Mouse (Mus musculus) midbrain, postnatal 0 days (tissue): Measurements from ENCODE around the gene Slc6a19. TPM values are rescaled to one million over a fixed set of nuclear protein-coding genes. Genes with fewer than 3 reads are reported as not detected.

Source experiments
- ATAC-seq: fragments of 200-750 bp; cut with Nextera tagmentation; 2 replicates; pipeline ENCODE4 v1.8.0; 2017; ENCODE audit warnings: moderate number of reproducible peaks, mild to moderate bottlenecking, moderate TSS enrichment, moderate library complexity; ENCODE audit not compliant: low FRiP score
- DNase-seq: peaks from one replicate; pipeline ENCODE4 v3.0.0-alpha.2; 2015; ENCODE audit warnings: low spot score
- H3K27ac ChIP-seq: fragments of 300-500 bp; sonication (generic); 2 replicates; pipeline ENCODE4 v1.5.1; 2014; ENCODE audit warnings: low read depth, mild to moderate bottlenecking, low read length, mixed read lengths
- H3K27me3 ChIP-seq: fragments of 300-500 bp; sonication (generic); 2 replicates; pipeline ENCODE4 v1.6.1; 2014; ENCODE audit warnings: low read length, control low read depth, mixed read lengths; ENCODE audit not compliant: insufficient read depth
- H3K36me3 ChIP-seq: fragments of 300-500 bp; sonication (generic); 2 replicates; pipeline ENCODE4 v1.6.1; 2014; ENCODE audit warnings: low read length, control low read depth, mixed read lengths; ENCODE audit not compliant: insufficient read depth
- H3K4me1 ChIP-seq: fragments of 300-500 bp; sonication (generic); 2 replicates; pipeline ENCODE4 v1.6.1; 2014; ENCODE audit warnings: mild to moderate bottlenecking, control low read depth, antibody characterized with exemption, low read length, mixed read lengths; ENCODE audit not compliant: insufficient read depth
- H3K4me2 ChIP-seq: fragments of 300-500 bp; sonication (generic); 2 replicates; pipeline ENCODE4 v1.6.1; 2014; ENCODE audit warnings: low read depth, mild to moderate bottlenecking, low read length, mixed read lengths; ENCODE audit not compliant: poor library complexity, severe bottlenecking
- H3K4me3 ChIP-seq: fragments of 300-500 bp; sonication (generic); 2 replicates; pipeline ENCODE4 v1.5.1; 2014; ENCODE audit warnings: low read depth, mild to moderate bottlenecking, low read length, moderate library complexity
- H3K9ac ChIP-seq: fragments of 300-500 bp; sonication (generic); replicated peaks from 2 replicates; pipeline ENCODE4 v1.6.1; 2014; ENCODE audit warnings: mild to moderate bottlenecking, low read length, moderate library complexity, mixed read lengths; ENCODE audit not compliant: poor library complexity, severe bottlenecking
- H3K9me3 ChIP-seq: fragments of 300-500 bp; sonication (generic); 2 replicates; pipeline ENCODE4 v1.6.1; 2016; ENCODE audit warnings: low read length, control low read depth
- CTCF ChIP-seq: IDR thresholded peaks from 2 replicates; pipeline ENCODE4 v1.5.1; 2016; ENCODE audit warnings: antibody characterized with exemption, mild to moderate bottlenecking
- WGBS: fragments of 180-500 bp; shearing (Covaris S2); extraction: QIAGEN DNeasy Blood & Tissue Kit; methylation state at CpG from one replicate; pipeline ENCODE4 v1.1.7; 2014; 5-methylcytosine and 5-hydroxymethylcytosine counted together
- polyA plus RNA-seq: library from polyadenylated mRNA; unstranded; fragments of >200 nt; fragmentation: Nextera tagmentation; extraction: Ambion mirVana; gene quantifications from 2 replicates; pipeline ENCODE4 v1.2.1, GENCODE M21; 2015
- total RNA-seq: library from RNA; depleted of rRNA; stranded (reverse); fragments of >200 nt; gene quantifications from 2 replicates; pipeline ENCODE4 v1.2.3, GENCODE M21; 2014

The Slc6a19 gene
- total and polyA plus RNA-seq, 2 experiments from 2014 or later: 0.49 to 0.53 TPM

- H3K9me3 ChIP-seq: no peaks in the 10 kb centered on the region
- no peak for ATAC-seq
Measured at GRCm38 (mm10) chr13:73736943-73737342, 32.3 kb upstream of the Slc6a19 start.

DNA sequence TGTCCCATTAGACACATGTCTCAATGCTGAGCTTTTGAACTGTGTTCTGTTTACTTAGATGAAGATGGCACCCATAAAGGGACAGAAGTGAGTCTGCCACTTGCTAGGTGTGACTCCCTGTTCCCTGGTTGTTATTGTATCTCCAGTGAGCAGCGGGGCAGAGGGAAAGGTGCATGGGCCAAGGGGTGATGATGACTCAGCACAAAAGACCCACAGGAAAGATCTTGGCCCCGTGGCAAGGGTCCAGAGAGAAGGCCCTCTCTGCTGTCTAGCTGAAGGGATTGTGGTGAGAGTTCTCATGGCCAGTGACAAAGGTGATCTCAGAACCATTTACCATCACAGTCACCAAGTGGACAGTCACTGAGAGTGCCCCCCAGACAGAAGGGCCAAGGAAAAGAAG, 31.3 kb upstream of the Slc6a19 start:
- Histone ChIP-seq H3K27ac (no peak overlapping the region), H3K27me3 (no peaks in the 10 kb centered on the region), H3K36me3 (no peaks in the 10 kb centered on the region), H3K9ac (no peak overlapping the region), H3K4me1 (peaks cover 4% of the 10 kb centered on the region), H3K9me3 (no peaks in the 10 kb centered on the region), H3K4me3 (no peak overlapping the region), H3K4me2 (no peak overlapping the region)
- ATAC-seq: no peak
- WGBS: 86% methylated on average over 2 of the region's 2 CpGs
- TF ChIP-seq CTCF: no peak
- DNase-seq: no peak

More at GRCm38 (mm10) chr13:73736943-73737342, 32.3 kb upstream of the Slc6a19 start:
- no peak overlapping the region for H3K4me3 ChIP-seq
- no peaks in the 10 kb centered on the region for H3K36me3 ChIP-seq
- no peaks in the 10 kb centered on the region for H3K27me3 ChIP-seq
- H3K4me1 ChIP-seq: peaks cover 4% of the 10 kb centered on the region
- no peak for DNase-seq
- no peak for TF ChIP-seq CTCF
- H3K4me2 ChIP-seq: no peak overlapping the region
- H3K9ac ChIP-seq: no peak overlapping the region
- WGBS: 95% methylated on average over 3 of the region's 3 CpGs
- no peak overlapping the region for H3K27ac ChIP-seq

- no peak for TF ChIP-seq CTCF
- no peak overlapping the region for H3K27ac ChIP-seq
- H3K4me2 ChIP-seq: no peak overlapping the region
- no peak overlapping the region for H3K9ac ChIP-seq
- H3K27me3 ChIP-seq: no peaks in the 10 kb centered on the region
- no peaks in the 10 kb centered on the region for H3K9me3 ChIP-seq
- H3K4me3 ChIP-seq: no peak overlapping the region
- DNase-seq (no peak), ATAC-seq (no peak)
- peaks cover 4% of the 10 kb centered on the region for H3K4me1 ChIP-seq
- no peaks in the 10 kb centered on the region for H3K36me3 ChIP-seq
- 82% methylated on average over 8 of the region's 8 CpGs for WGBS
Measured at GRCm38 (mm10) chr13:73735270-73735669, 30.6 kb upstream of the Slc6a19 start.

DNA sequence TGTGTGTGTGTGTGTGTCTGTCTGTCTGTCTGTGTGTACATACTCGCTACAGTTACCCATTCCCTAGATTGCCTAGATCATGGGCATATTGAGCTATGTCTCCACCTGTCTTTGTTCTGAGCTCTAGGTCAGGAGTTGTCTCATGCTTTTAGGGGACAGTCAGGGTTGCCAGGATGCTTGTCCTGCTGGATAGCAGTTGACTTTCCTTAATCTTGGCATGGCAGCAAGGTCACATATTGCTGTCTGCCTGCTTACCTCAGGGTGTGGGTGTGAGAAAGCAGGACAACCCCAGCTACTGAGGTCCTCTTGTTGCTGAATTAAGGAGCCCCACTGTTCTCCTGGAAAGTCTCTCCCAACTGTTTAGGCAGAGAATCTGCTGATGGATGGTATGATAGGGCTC, 29.7 kb upstream of the Slc6a19 start:
- 71% methylated on average over 1 of the region's 1 CpGs for WGBS
- ATAC-seq (no peak), DNase-seq (no peak)
- Histone ChIP-seq H3K27me3 (no peaks in the 10 kb centered on the region), H3K36me3 (no peaks in the 10 kb centered on the region), H3K9ac (no peak overlapping the region), H3K4me3 (no peak overlapping the region), H3K4me1 (peaks cover 4% of the 10 kb centered on the region), H3K4me2 (no peak overlapping the region), H3K9me3 (no peaks in the 10 kb centered on the region), H3K27ac (no peak overlapping the region)
- TF ChIP-seq CTCF: no peak

DNA sequence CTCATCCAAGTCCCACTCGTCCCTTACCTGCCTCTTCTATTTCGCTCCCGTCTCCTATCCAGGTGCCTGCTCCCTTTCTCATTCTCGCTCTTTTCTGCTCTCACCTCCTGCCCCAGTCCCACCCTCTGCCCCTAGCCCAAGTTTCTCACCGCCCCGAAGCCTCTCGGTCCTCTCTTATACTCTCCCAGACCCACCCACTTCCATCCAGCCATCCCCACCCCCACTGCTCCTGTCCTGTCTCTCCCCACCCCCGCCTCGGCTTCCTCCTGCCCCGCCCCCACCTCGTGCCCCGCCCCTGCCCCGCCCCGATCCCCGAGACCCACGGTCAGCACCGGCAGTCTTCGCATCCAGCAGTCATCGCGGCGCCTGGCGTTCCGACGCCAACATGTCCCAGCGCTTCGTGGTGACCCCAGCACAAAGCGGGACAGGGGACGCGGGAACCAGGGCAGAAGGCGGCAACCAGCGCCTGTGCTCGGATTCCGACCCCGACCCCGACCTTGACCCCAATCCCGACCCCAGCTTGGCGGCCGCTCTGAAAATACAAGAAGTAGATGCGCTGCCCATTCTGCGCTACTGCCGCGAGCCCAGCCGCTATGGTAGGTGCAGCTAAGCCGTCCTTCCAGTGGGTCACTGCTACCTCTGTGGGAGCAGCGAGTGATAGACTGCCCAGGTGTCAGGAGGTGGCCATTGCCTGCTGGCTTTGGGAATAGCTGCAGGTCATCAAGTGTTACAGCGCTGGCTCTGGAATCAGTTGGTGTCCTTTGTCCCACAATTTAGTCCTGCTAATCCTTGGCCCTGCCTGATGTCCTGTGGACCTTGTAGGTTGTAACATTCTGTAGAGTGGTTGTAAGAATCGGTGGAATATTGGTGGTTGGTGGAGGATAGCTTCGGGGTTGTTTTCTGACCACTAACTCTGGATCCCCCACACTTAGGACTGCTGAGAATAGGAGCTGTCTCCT, 28.4 kb upstream of the Slc6a19 start, which contains the start of gene Slc12a7:
Gene Slc12a7 (plus strand): TSS at position 353 of the 959 bp plus-strand sequence.
- H3K27me3 ChIP-seq: no peaks in the 10 kb centered on the region
- 0 out of 2 replicates have a peak, but pooled peaks have one; percentile 28 for ATAC-seq
- no peak for DNase-seq
- TF ChIP-seq CTCF: no peak
- H3K36me3 ChIP-seq: no peaks in the 10 kb centered on the region
- 5% methylated on average over 48 of the region's 48 CpGs for WGBS
- H3K4me2 ChIP-seq: peak within 1 kb of the TSS; percentile 82
- no peak within 1 kb of the TSS for H3K27ac ChIP-seq
- H3K9me3 ChIP-seq: no peaks in the 10 kb centered on the region
- H3K4me1 ChIP-seq: peaks cover 4% of the 10 kb centered on the region
- peak within 1 kb of the TSS; percentile 36; the same call in 1 of the 2 replicates for H3K9ac ChIP-seq
- peak within 1 kb of the TSS; percentile 36 for H3K4me3 ChIP-seq

GRCm38 (mm10) chr13:73732235-73732634, 27.6 kb upstream of the Slc6a19 start:
- ATAC-seq (0 out of 2 replicates have a peak, but pooled peaks have one; percentile 3), DNase-seq (no peak)
- Histone ChIP-seq H3K4me3 (peak overlapping the region; percentile 36), H3K4me2 (peak overlapping the region; percentile 82), H3K27ac (no peak overlapping the region), H3K27me3 (no peaks in the 10 kb centered on the region), H3K4me1 (peaks cover 4% of the 10 kb centered on the region), H3K9ac (peak overlapping the region; percentile 36; the same call in 1 of the 2 replicates), H3K36me3 (no peaks in the 10 kb centered on the region), H3K9me3 (no peaks in the 10 kb centered on the region)
- 76% methylated on average over 7 of the region's 7 CpGs for WGBS
- TF ChIP-seq CTCF: no peak
